Mouse (Mus musculus) forebrain, postnatal 0 days (tissue): ENCODE results near the gene Tbc1d12. TPM values are rescaled to one million over a fixed set of nuclear protein-coding genes. Genes with fewer than 3 reads are reported as not detected.

Experiments used
- ATAC-seq: fragments of 200-750 bp; cut with Nextera tagmentation; 2 replicates; pipeline ENCODE4 v1.8.0; 2017; ENCODE audit warnings: mild to moderate bottlenecking, moderate library complexity
- DNase-seq: peaks from one replicate; pipeline ENCODE4 v3.0.0-alpha.2; 2015
- H3K27ac ChIP-seq: fragments of 300-500 bp; sonication (generic); 2 replicates; pipeline ENCODE4 v1.5.1; 2014; ENCODE audit warnings: low read depth, mild to moderate bottlenecking, antibody characterized with exemption, low read length, moderate library complexity, mixed read lengths
- H3K27me3 ChIP-seq: fragments of 300-500 bp; sonication (generic); 2 replicates; pipeline ENCODE4 v1.6.1; 2014; ENCODE audit warnings: mild to moderate bottlenecking, low read length, mixed read lengths; ENCODE audit not compliant: insufficient read depth
- H3K36me3 ChIP-seq: fragments of 300-500 bp; sonication (generic); 2 replicates; pipeline ENCODE4 v1.6.1; 2014; ENCODE audit warnings: mild to moderate bottlenecking, moderate library complexity; ENCODE audit not compliant: insufficient read depth
- H3K4me1 ChIP-seq: fragments of 300-500 bp; sonication (generic); 2 replicates; pipeline ENCODE4 v1.6.1; 2014; ENCODE audit warnings: antibody characterized with exemption; ENCODE audit not compliant: insufficient read depth
- H3K4me2 ChIP-seq: fragments of 300-500 bp; sonication (generic); 2 replicates; pipeline ENCODE4 v1.6.1; 2014; ENCODE audit warnings: low read depth, mild to moderate bottlenecking, moderate library complexity
- H3K4me3 ChIP-seq: fragments of 300-500 bp; sonication (generic); 2 replicates; pipeline ENCODE4 v1.5.1; 2014; ENCODE audit warnings: low read depth, low read length, mixed read lengths
- H3K9ac ChIP-seq: fragments of 300-500 bp; sonication (generic); 2 replicates; pipeline ENCODE4 v1.6.1; 2014; ENCODE audit warnings: mild to moderate bottlenecking
- H3K9me3 ChIP-seq: fragments of 300-500 bp; sonication (generic); 2 replicates; pipeline ENCODE4 v1.6.1; 2016; ENCODE audit warnings: low read length
- CTCF ChIP-seq: sonication (generic); IDR thresholded peaks from 2 replicates; pipeline ENCODE4 v1.5.1; 2016; ENCODE audit warnings: antibody characterized with exemption, control low read depth, low read depth
- WGBS: fragments of 180-500 bp; shearing (Covaris S2); extraction: QIAGEN DNeasy Blood & Tissue Kit; methylation state at CpG from one replicate; pipeline ENCODE4 v1.1.7; 2014; 5-methylcytosine and 5-hydroxymethylcytosine counted together
- polyA plus RNA-seq: library from polyadenylated mRNA; unstranded; fragments of >200 nt; fragmentation: Nextera tagmentation; extraction: Ambion mirVana; gene quantifications from 2 replicates; pipeline ENCODE4 v1.2.1, GENCODE M21; 2015
- total RNA-seq: library from RNA; depleted of rRNA; stranded (reverse); fragments of >200 nt; gene quantifications from 2 replicates; pipeline ENCODE4 v1.2.3, GENCODE M21; 2014

Gene Tbc1d12
- total and polyA plus RNA-seq, 2 experiments from 2014 or later = 5.2 to 34.2 TPM

GRCm38 (mm10) chr19:38818766-38819426, 17.5 kb upstream of the Tbc1d12 start, which contains the start of gene Noc3l:
TSS of gene Noc3l (minus strand) at chr19:38819237.
- ATAC-seq = peak; percentile 98
- peak within 1 kb of the TSS; percentile 71 for H3K9ac ChIP-seq
- WGBS = under 1% methylated on average over 38 of the region's 38 CpGs

GRCm38 (mm10) chr19:38819427-38819802, 17.0 kb upstream of the Tbc1d12 start:
- no peaks in the 10 kb centered on the region for H3K27me3 ChIP-seq
- H3K4me3 ChIP-seq = peak overlapping the region; percentile 65
- peaks cover 19% of the 10 kb centered on the region for H3K36me3 ChIP-seq
- H3K27ac ChIP-seq = peak overlapping the region; percentile 64; the same call in 1 of the 2 replicates
- ATAC-seq (peak; percentile 63), DNase-seq (no peak)
- H3K4me2 ChIP-seq = peak overlapping the region; percentile 83
- H3K4me1 ChIP-seq = peaks cover 9% of the 10 kb centered on the region
- WGBS = 12% methylated on average over 16 of the region's 16 CpGs
- H3K9me3 ChIP-seq = no peaks in the 10 kb centered on the region
- no peak for TF ChIP-seq CTCF
- peak overlapping the region; percentile 71 for H3K9ac ChIP-seq

More at GRCm38 (mm10) chr19:38818766-38819426, 17.5 kb upstream of the Tbc1d12 start, which contains the start of gene Noc3l:
- Histone ChIP-seq H3K4me1 (peaks cover 9% of the 10 kb centered on the region), H3K9me3 (no peaks in the 10 kb centered on the region), H3K36me3 (peaks cover 24% of the 10 kb centered on the region), H3K27ac (peak within 1 kb of the TSS; percentile 64; the same call in 1 of the 2 replicates), H3K4me2 (peak within 1 kb of the TSS; percentile 83), H3K27me3 (no peaks in the 10 kb centered on the region), H3K4me3 (peak within 1 kb of the TSS; percentile 65)
- DNase-seq = peak; percentile 94
- TF ChIP-seq CTCF = peak; percentile 98

GRCm38 (mm10) chr19:38820186-38820804, 16.1 kb upstream of the Tbc1d12 start:
- Histone ChIP-seq H3K36me3 (peaks cover 10% of the 10 kb centered on the region), H3K27ac (no peak overlapping the region), H3K4me3 (no peak overlapping the region), H3K4me1 (peaks cover 9% of the 10 kb centered on the region), H3K27me3 (no peaks in the 10 kb centered on the region), H3K4me2 (no peak overlapping the region), H3K9me3 (no peaks in the 10 kb centered on the region), H3K9ac (no peak overlapping the region)
- ATAC-seq = no peak
- 92% methylated on average over 4 of the region's 4 CpGs for WGBS
- no peak for TF ChIP-seq CTCF
- no peak for DNase-seq

- WGBS = 66% methylated on average over 1 of the region's 1 CpGs
- no peaks in the 10 kb centered on the region for H3K27me3 ChIP-seq
Observed at GRCm38 (mm10) chr19:38833224-38833623, 3.2 kb upstream of the Tbc1d12 start.

GRCm38 (mm10) chr19:38836084-38836437, 318 bp upstream of the Tbc1d12 start:
- DNase-seq (no peak), ATAC-seq (no peak)

More at GRCm38 (mm10) chr19:38833224-38833623, 3.2 kb upstream of the Tbc1d12 start:
- no peaks in the 10 kb centered on the region for H3K9me3 ChIP-seq
- H3K36me3 ChIP-seq = no peaks in the 10 kb centered on the region
- no peak overlapping the region for H3K9ac ChIP-seq
- no peak overlapping the region for H3K4me2 ChIP-seq
- H3K27ac ChIP-seq = no peak overlapping the region
- DNase-seq (no peak), ATAC-seq (no peak)
- peaks cover 3% of the 10 kb centered on the region; the same call in 1 of the 2 replicates for H3K4me1 ChIP-seq
- no peak overlapping the region for H3K4me3 ChIP-seq
- TF ChIP-seq CTCF = no peak

GRCm38 (mm10) chr19:38837171-38837641, 827 bp downstream of the Tbc1d12 start:
- Histone ChIP-seq H3K27ac (peak overlapping the region; percentile 94), H3K9me3 (no peaks in the 10 kb centered on the region), H3K4me1 (peaks cover 4% of the 10 kb centered on the region; the same call in 1 of the 2 replicates), H3K4me3 (peak overlapping the region; percentile 91), H3K36me3 (no peaks in the 10 kb centered on the region), H3K4me2 (peak overlapping the region; percentile 56), H3K9ac (peak overlapping the region; percentile 88), H3K27me3 (no peaks in the 10 kb centered on the region)
- peak; percentile 65 for DNase-seq
- ATAC-seq = peak; percentile 44
- under 1% methylated on average over 54 of the region's 54 CpGs for WGBS
- TF ChIP-seq CTCF = no peak

More at GRCm38 (mm10) chr19:38836084-38836437, 318 bp upstream of the Tbc1d12 start:
- H3K27ac ChIP-seq = peak overlapping the region; percentile 94; the same call in 1 of the 2 replicates
- H3K27me3 ChIP-seq = no peaks in the 10 kb centered on the region
- H3K9me3 ChIP-seq = no peaks in the 10 kb centered on the region
- no peaks in the 10 kb centered on the region for H3K36me3 ChIP-seq
- H3K4me1 ChIP-seq = peaks cover 4% of the 10 kb centered on the region; the same call in 1 of the 2 replicates
- TF ChIP-seq CTCF = no peak
- 27% methylated on average over 10 of the region's 10 CpGs for WGBS
- peak overlapping the region; percentile 91 for H3K4me3 ChIP-seq
- peak overlapping the region; percentile 56 for H3K4me2 ChIP-seq
- H3K9ac ChIP-seq = peak overlapping the region; percentile 88

GRCm38 (mm10) chr19:38844817-38845216, 8.4 kb downstream of the Tbc1d12 start:
- no peak overlapping the region for H3K4me3 ChIP-seq
- no peaks in the 10 kb centered on the region for H3K36me3 ChIP-seq
- ATAC-seq = no peak
- TF ChIP-seq CTCF = no peak
- no peaks in the 10 kb centered on the region for H3K9me3 ChIP-seq
- DNase-seq = no peak
- no peak overlapping the region for H3K27ac ChIP-seq
- H3K27me3 ChIP-seq = no peaks in the 10 kb centered on the region
- no peak overlapping the region for H3K4me2 ChIP-seq
- WGBS = 39% methylated on average over 5 of the region's 5 CpGs
- H3K4me1 ChIP-seq = no peaks in the 10 kb centered on the region
- H3K9ac ChIP-seq = no peak overlapping the region
